Mouse (Mus musculus) limb, embryonic 14.5 days (tissue): ENCODE measurements around the gene Nipal3. TPM values are rescaled to one million over a fixed set of nuclear protein-coding genes. Genes with fewer than 3 reads are reported as not detected.

Experiments
- ATAC-seq: fragments of 200-750 bp; cut with Nextera tagmentation; 2 replicates; pipeline ENCODE4 v1.8.0; 2017; ENCODE audit warnings: low read depth, moderate number of reproducible peaks, moderate TSS enrichment; ENCODE audit not compliant: low FRiP score
- DNase-seq: peaks from one replicate; pipeline ENCODE4 v3.0.0-alpha.2; 2015; ENCODE audit warnings: low spot score
- H3K27ac ChIP-seq: fragments of 300-500 bp; sonication (generic); replicated peaks from 2 replicates; pipeline ENCODE4 v1.5.1; 2014; ENCODE audit warnings: low read depth, mild to moderate bottlenecking, low read length, moderate library complexity, mixed read lengths
- H3K27me3 ChIP-seq: fragments of 300-500 bp; sonication (generic); 2 replicates; pipeline ENCODE4 v1.6.1; 2014; ENCODE audit warnings: low read length, mixed read lengths; ENCODE audit not compliant: control insufficient read depth, insufficient read depth
- H3K36me3 ChIP-seq: fragments of 300-500 bp; sonication (generic); 2 replicates; pipeline ENCODE4 v1.6.1; 2014; ENCODE audit warnings: mild to moderate bottlenecking, low read length, moderate library complexity, mixed read lengths; ENCODE audit not compliant: control insufficient read depth, insufficient read depth
- H3K4me1 ChIP-seq: fragments of 300-500 bp; sonication (generic); 2 replicates; pipeline ENCODE4 v1.6.1; 2014; ENCODE audit warnings: antibody characterized with exemption, low read length, mixed read lengths; ENCODE audit not compliant: control insufficient read depth, insufficient read depth
- H3K4me2 ChIP-seq: fragments of 300-500 bp; sonication (generic); replicated peaks from 2 replicates; pipeline ENCODE4 v1.6.1; 2014; ENCODE audit warnings: low read depth, mild to moderate bottlenecking, low read length, moderate library complexity; ENCODE audit not compliant: severe bottlenecking
- H3K4me3 ChIP-seq: fragments of 300-500 bp; sonication (generic); replicated peaks from 2 replicates; pipeline ENCODE4 v1.5.1; 2014; ENCODE audit warnings: low read length
- H3K9ac ChIP-seq: fragments of 300-500 bp; sonication (generic); 2 replicates; pipeline ENCODE4 v1.6.1; 2014; ENCODE audit warnings: mild to moderate bottlenecking, low read depth, low read length, moderate library complexity; ENCODE audit not compliant: severe bottlenecking
- H3K9me3 ChIP-seq: fragments of 300-500 bp; sonication (generic); 2 replicates; pipeline ENCODE4 v1.6.1; 2016; ENCODE audit warnings: low read length; ENCODE audit not compliant: control insufficient read depth
- POLR2A ChIP-seq: fragments of 200-500 bp; IDR thresholded peaks from 2 replicates; pipeline ENCODE4 v1.8.0; 2012; ENCODE audit warnings: inconsistent platforms, mild to moderate bottlenecking, moderate library complexity, borderline replicate concordance; ENCODE audit not compliant: insufficient read depth, insufficient read length; ENCODE audit errors: extremely low read depth
- WGBS: fragments of 180-500 bp; shearing (Covaris S2); extraction: QIAGEN DNeasy Blood & Tissue Kit; methylation state at CpG from one replicate; pipeline ENCODE4 v1.1.7; 2014; 5-methylcytosine and 5-hydroxymethylcytosine counted together
- polyA plus RNA-seq, 2 experiments: library from polyadenylated mRNA; depleted of rRNA in 1 of 2; stranded (reverse) in 1 of 2; unstranded in 1 of 2; fragments of >200 nt; fragmentation: Nextera tagmentation in 1 of 2; extraction: Ambion mirVana in 1 of 2; gene quantifications; 2 replicates each; pipeline versions ENCODE4 v1.2.1 to v1.2.3; 2012 to 2014

Gene Nipal3
- polyA plus RNA-seq, 2 experiments: 1.4 to 4.7 TPM

- no peak for TF ChIP-seq POLR2A
- no peak overlapping the region for H3K4me3 ChIP-seq
- H3K4me2 ChIP-seq: no peak overlapping the region
- DNase-seq (no peak), ATAC-seq (no peak)
- H3K27ac ChIP-seq: no peak overlapping the region
- 0 out of 2 replicates have a peak, but pooled peaks cover 2% of the 10 kb centered on the region for H3K4me1 ChIP-seq
- no peaks in the 10 kb centered on the region for H3K27me3 ChIP-seq
- H3K36me3 ChIP-seq: no peaks in the 10 kb centered on the region
- H3K9me3 ChIP-seq: no peaks in the 10 kb centered on the region
- 69% methylated on average over 12 of the region's 12 CpGs for WGBS
- no peak overlapping the region for H3K9ac ChIP-seq
These were observed 30.2 kb upstream of the Nipal3 start for GRCm38 (mm10) chr4:135525057-135525456.

DNA sequence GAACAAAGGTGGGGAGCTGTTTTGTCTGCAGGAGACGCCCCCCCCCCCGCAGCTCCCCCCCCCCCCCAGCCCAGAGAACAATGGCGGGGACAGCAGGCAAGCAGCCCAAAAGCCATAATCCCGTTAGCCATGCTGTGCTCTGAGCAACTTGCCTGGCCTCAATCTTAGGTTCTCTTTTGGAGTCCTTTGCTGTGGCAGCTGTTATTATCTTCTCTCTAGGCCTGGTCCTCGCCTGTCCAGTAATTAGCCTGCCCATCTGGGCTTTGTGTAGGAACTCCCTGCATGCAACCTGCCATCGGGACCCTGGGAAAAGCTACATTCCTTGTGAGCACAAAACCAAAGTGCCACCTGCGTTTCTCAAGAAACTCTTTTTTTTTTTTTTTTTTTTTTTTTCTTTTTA lies 29.1 kb upstream of the Nipal3 start:
- H3K27me3 ChIP-seq: no peaks in the 10 kb centered on the region
- no peak overlapping the region for H3K9ac ChIP-seq
- H3K27ac ChIP-seq: 0 out of 2 replicates have a peak overlapping the region, but pooled peaks have one; percentile 33
- H3K4me3 ChIP-seq: no peak overlapping the region
- H3K9me3 ChIP-seq: no peaks in the 10 kb centered on the region
- ATAC-seq (no peak), DNase-seq (no peak)
- H3K4me2 ChIP-seq: no peak overlapping the region
- TF ChIP-seq POLR2A: no peak
- H3K4me1 ChIP-seq: 0 out of 2 replicates have a peak, but pooled peaks cover 2% of the 10 kb centered on the region
- H3K36me3 ChIP-seq: no peaks in the 10 kb centered on the region
- WGBS: 14% methylated on average over 3 of the region's 7 CpGs

- Histone ChIP-seq H3K36me3 (no peaks in the 10 kb centered on the region), H3K9me3 (no peaks in the 10 kb centered on the region), H3K4me2 (no peak overlapping the region), H3K4me3 (no peak overlapping the region), H3K27ac (no peak overlapping the region), H3K27me3 (no peaks in the 10 kb centered on the region), H3K4me1 (peaks cover 2% of the 10 kb centered on the region; the same call in 1 of the 2 replicates), H3K9ac (no peak overlapping the region)
- no peak for ATAC-seq
- no peak for DNase-seq
- 74% methylated on average over 9 of the region's 9 CpGs for WGBS
- no peak for TF ChIP-seq POLR2A
These were observed 25.6 kb upstream of the Nipal3 start for GRCm38 (mm10) chr4:135520421-135520820.

DNA sequence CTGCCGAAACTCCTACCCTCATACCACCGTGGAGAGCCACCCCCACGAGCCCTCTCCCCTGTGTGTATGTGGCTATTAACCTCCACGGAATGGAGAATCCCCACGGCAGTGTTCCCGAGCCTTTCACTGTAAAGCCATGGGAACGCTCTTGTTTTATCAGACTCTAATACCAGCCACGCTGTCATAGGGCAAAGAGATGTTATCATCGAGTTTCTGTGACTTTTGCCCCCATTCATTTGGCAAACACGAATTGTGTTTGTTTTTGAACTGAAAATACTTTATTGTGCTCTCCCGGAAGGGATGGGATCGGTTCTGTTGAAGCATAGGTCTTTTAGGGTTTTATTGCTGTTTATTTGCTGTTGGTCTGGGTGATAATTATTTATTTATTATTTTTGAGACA lies 23.3 kb upstream of the Nipal3 start:
- H3K27ac ChIP-seq: no peak overlapping the region
- no peak overlapping the region for H3K4me3 ChIP-seq
- H3K9me3 ChIP-seq: no peaks in the 10 kb centered on the region
- DNase-seq (no peak), ATAC-seq (no peak)
- no peak for TF ChIP-seq POLR2A
- H3K9ac ChIP-seq: no peak overlapping the region
- H3K27me3 ChIP-seq: no peaks in the 10 kb centered on the region
- no peak overlapping the region for H3K4me2 ChIP-seq
- no peaks in the 10 kb centered on the region; the same call in 1 of the 2 replicates for H3K4me1 ChIP-seq
- H3K36me3 ChIP-seq: no peaks in the 10 kb centered on the region
- 76% methylated on average over 12 of the region's 12 CpGs for WGBS

DNA sequence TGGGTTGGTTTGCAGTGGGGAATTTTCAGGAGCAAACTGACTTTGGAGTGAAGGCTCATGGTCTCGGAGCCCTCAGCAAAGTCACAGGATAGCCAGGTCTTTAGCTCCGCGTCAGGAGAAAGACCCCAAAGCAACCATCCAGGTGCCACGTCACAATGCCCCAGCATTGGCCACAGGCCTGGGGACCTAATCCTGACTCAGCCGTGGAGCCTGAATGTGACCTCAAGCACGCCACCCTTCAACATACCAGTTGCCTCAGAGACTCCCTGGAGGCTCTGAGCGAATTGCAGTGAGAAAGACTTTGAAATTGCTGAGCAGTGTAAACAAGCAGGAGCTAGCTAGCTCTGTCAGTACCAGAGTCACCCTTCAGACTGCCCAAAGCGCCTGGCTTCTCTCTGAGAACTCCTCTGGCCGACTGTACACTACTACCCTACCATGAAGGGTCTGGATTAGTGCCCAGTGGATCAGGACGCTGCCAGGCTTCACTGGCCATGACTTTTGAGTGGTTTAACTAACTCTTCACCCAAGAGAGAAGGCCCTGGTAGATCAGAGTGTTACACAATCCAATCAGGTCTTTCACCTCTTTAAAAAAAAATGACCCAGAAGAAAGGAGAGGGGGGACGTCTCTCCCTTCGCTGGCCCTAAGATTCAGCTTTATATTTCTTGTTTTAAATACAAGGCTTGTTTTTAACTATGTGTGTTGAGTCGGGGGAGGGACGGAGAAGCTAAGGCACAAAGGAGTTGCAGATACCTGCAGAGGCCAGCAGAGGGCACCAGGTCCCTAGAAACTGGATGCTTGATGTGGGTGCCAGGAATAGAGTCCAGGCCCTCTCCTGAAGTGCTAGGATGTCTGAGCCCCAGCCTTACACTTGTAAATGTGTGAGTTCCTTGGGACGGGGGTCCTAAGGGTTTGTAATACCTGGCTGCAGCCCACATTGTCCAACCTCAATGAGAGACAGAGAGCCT lies 21.8 kb upstream of the Nipal3 start:
- no peak for TF ChIP-seq POLR2A
- no peaks in the 10 kb centered on the region for H3K27me3 ChIP-seq
- no peak overlapping the region for H3K9ac ChIP-seq
- no peak overlapping the region for H3K27ac ChIP-seq
- no peak overlapping the region for H3K4me3 ChIP-seq
- H3K4me2 ChIP-seq: no peak overlapping the region
- peak; percentile 44 for DNase-seq
- WGBS: 53% methylated on average over 15 of the region's 15 CpGs
- H3K4me1 ChIP-seq: no peaks in the 10 kb centered on the region; the same call in 1 of the 2 replicates
- no peaks in the 10 kb centered on the region for H3K36me3 ChIP-seq
- H3K9me3 ChIP-seq: no peaks in the 10 kb centered on the region
- ATAC-seq: no peak
